Mouse (Mus musculus) v-Abl transformed pro-B cells (cell line): ENCODE results near the gene Ttc4.

Source experiments
- in situ Hi-C, 2 experiments: fragments of 400-800 bp; cut with MboI; formaldehyde crosslinking; loops; one replicate each; pipeline ENCODE4 v1.15.1; 2025; ENCODE audit not compliant: unreplicated experiment in 2 of 2

Ttc4 gene

GRCm38 (mm10) chr4:106618898-106619297 lies 59.8 kb downstream of the Ttc4 start:
- in situ Hi-C loops = loop anchor here in 1 of 2 experiments (25.0 kb wide), 1 partner anchor 1043 kb away; no protein-coding TSS in a partner anchor

GRCm38 (mm10) chr4:106617056-106617455 lies 61.7 kb downstream of the Ttc4 start, which contains the start of gene Lexm:
Gene Lexm (minus strand): TSS chr4:106617241.
- in situ Hi-C loops = loop anchor here in 1 of 2 experiments (25.0 kb wide), 1 partner anchor 1045 kb away; no protein-coding TSS in a partner anchor

- in situ Hi-C loops = loop anchor here in 1 of 2 experiments (25.0 kb wide), 1 partner anchor 1047 kb away; no protein-coding TSS in a partner anchor
Measured at GRCm38 (mm10) chr4:106615637-106616036, 63.1 kb downstream of the Ttc4 start.

GRCm38 (mm10) chr4:106614881-106615280 lies 63.9 kb downstream of the Ttc4 start:
- in situ Hi-C loops = loop anchor here in 1 of 2 experiments (25.0 kb wide), 1 partner anchor 1047 kb away; no protein-coding TSS in a partner anchor

GRCm38 (mm10) chr4:106614180-106614797 lies 64.5 kb downstream of the Ttc4 start:
- in situ Hi-C loops = loop anchor here in 1 of 2 experiments (25.0 kb wide), 1 partner anchor 1048 kb away; no protein-coding TSS in a partner anchor

- in situ Hi-C loops = loop anchor here in 1 of 2 experiments (25.0 kb wide), 1 partner anchor 1049 kb away; no protein-coding TSS in a partner anchor
Measured at GRCm38 (mm10) chr4:106613560-106613959, 65.2 kb downstream of the Ttc4 start.

- in situ Hi-C loops = loop anchor here in 1 of 2 experiments (25.0 kb wide), 1 partner anchor 1049 kb away; no protein-coding TSS in a partner anchor
Measured at GRCm38 (mm10) chr4:106613105-106613504, 65.6 kb downstream of the Ttc4 start.
